Mouse (Mus musculus): Measurements from ENCODE around the gene Gm37240. TPM values are rescaled to one million over a fixed set of nuclear protein-coding genes. Genes with fewer than 3 reads are reported as not detected.

Gene Gm37240
- polyA plus RNA-seq, 1 experiment from 2014 or later: 10.8 TPM

GRCm38 (mm10) chr3:85855043-85855442 lies 32.3 kb downstream of the Gm37240 start:
- POLR2A ChIA-PET: no interaction called here
- no peak for TF ChIP-seq CTCF (IDR thresholded peaks at IDR 0.05)

GRCm38 (mm10) chr3:85854143-85854542 lies 33.2 kb downstream of the Gm37240 start:
- CTCF ChIA-PET: interaction anchor here (1.4 kb wide), 1 partner anchor 22 kb away, joined by 3 read pairs; no protein-coding TSS in a partner anchor
- H3K27me3 ChIP-seq: no peaks in the 10 kb centered on the region
- ATAC-seq (no peak), DNase-seq (ENCODE audit: low read depth, low spot score) (no peak)
- POLR2A ChIA-PET: no interaction called here
- TF ChIP-seq CTCF (IDR thresholded peaks at IDR 0.05): no peak
- in situ Hi-C loops (cut with MboI; ENCODE audit: low pct_unique_long_range_greater_than_20kb): no loop called here

More at GRCm38 (mm10) chr3:85855043-85855442, 32.3 kb downstream of the Gm37240 start:
- ATAC-seq (no peak), DNase-seq (ENCODE audit: low read depth, low spot score) (no peak)
- in situ Hi-C loops (cut with MboI; ENCODE audit: low pct_unique_long_range_greater_than_20kb): no loop called here
- no peaks in the 10 kb centered on the region for H3K27me3 ChIP-seq
- CTCF ChIA-PET: interaction anchor here (1.1 to 4.4 kb wide), 3 partner anchors 9 to 24 kb away, joined by 3 to 20 read pairs (median 3); no protein-coding TSS in a partner anchor

- H3K27me3 ChIP-seq: no peaks in the 10 kb centered on the region
- DNase-seq (ENCODE audit: low read depth, low spot score) (no peak), ATAC-seq (no peak)
- ChIA-PET CTCF (no interaction called here), POLR2A (no interaction called here)
- no peak for TF ChIP-seq CTCF (IDR thresholded peaks at IDR 0.05)
- in situ Hi-C loops (cut with MboI; ENCODE audit: low pct_unique_long_range_greater_than_20kb): no loop called here
Observed at GRCm38 (mm10) chr3:85853715-85854114, 33.6 kb downstream of the Gm37240 start.

- ATAC-seq: no peak
Observed at GRCm38 (mm10) chr3:85850079-85850478, 37.2 kb downstream of the Gm37240 start.

GRCm38 (mm10) chr3:85846316-85846715 lies 41.0 kb downstream of the Gm37240 start:
- no peak for ATAC-seq
- in situ Hi-C loops (cut with MboI; ENCODE audit: low pct_unique_long_range_greater_than_20kb): no loop called here
- DNase-seq (ENCODE audit: low read depth, low spot score): peak; percentile 25
- ChIA-PET CTCF (interaction anchor here (1.2 to 3.2 kb wide), 6 partner anchors 11 to 39 kb away, joined by 3 to 20 read pairs (median 3); no protein-coding TSS in a partner anchor), POLR2A (interaction anchor here (0.6 kb wide), 1 partner anchor 36 kb away, joined by 4 read pairs; no protein-coding TSS in a partner anchor)
- H3K27me3 ChIP-seq: no peaks in the 10 kb centered on the region
- no peak for TF ChIP-seq CTCF (IDR thresholded peaks at IDR 0.05)

More at GRCm38 (mm10) chr3:85850079-85850478, 37.2 kb downstream of the Gm37240 start:
- TF ChIP-seq CTCF (IDR thresholded peaks at IDR 0.05): no peak
- in situ Hi-C loops (cut with MboI; ENCODE audit: low pct_unique_long_range_greater_than_20kb): no loop called here
- CTCF ChIA-PET: interaction anchor here (1.3 kb wide), 1 partner anchor 22 kb away, joined by 5 read pairs; no protein-coding TSS in a partner anchor
- H3K27me3 ChIP-seq: no peaks in the 10 kb centered on the region
- no peak for DNase-seq (ENCODE audit: low read depth, low spot score)
- POLR2A ChIA-PET: no interaction called here

GRCm38 (mm10) chr3:85845341-85845740 lies 42.0 kb downstream of the Gm37240 start:
- ChIA-PET POLR2A (no interaction called here), CTCF (interaction anchor here (1.2 to 3.2 kb wide), 5 partner anchors 12 to 40 kb away, joined by 3 to 20 read pairs (median 3); no protein-coding TSS in a partner anchor)
- DNase-seq (ENCODE audit: low read depth, low spot score) (no peak), ATAC-seq (no peak)
- H3K27me3 ChIP-seq: no peaks in the 10 kb centered on the region
- TF ChIP-seq CTCF (IDR thresholded peaks at IDR 0.05): no peak
- in situ Hi-C loops (cut with MboI; ENCODE audit: low pct_unique_long_range_greater_than_20kb): no loop called here

GRCm38 (mm10) chr3:85842881-85843218 lies 44.5 kb downstream of the Gm37240 start:
- TF ChIP-seq CTCF (IDR thresholded peaks at IDR 0.05): no peak
- ATAC-seq (no peak), DNase-seq (ENCODE audit: low read depth, low spot score) (no peak)
- ChIA-PET POLR2A (no interaction called here), CTCF (interaction anchor here (1.0 to 1.3 kb wide), 2 partner anchors 11 to 76 kb away, joined by 3 to 4 read pairs; no protein-coding TSS in a partner anchor)
- in situ Hi-C loops (cut with MboI; ENCODE audit: low pct_unique_long_range_greater_than_20kb): no loop called here
- no peaks in the 10 kb centered on the region for H3K27me3 ChIP-seq

- ChIA-PET POLR2A (no interaction called here), CTCF (interaction anchor here (1.0 to 1.3 kb wide), 4 partner anchors 10 to 75 kb away, joined by 3 to 4 read pairs (median 4); no protein-coding TSS in a partner anchor)
- H3K27me3 ChIP-seq: no peaks in the 10 kb centered on the region
- in situ Hi-C loops (cut with MboI; ENCODE audit: low pct_unique_long_range_greater_than_20kb): no loop called here
- no peak for TF ChIP-seq CTCF (IDR thresholded peaks at IDR 0.05)
- DNase-seq (ENCODE audit: low read depth, low spot score) (no peak), ATAC-seq (no peak)
Observed at GRCm38 (mm10) chr3:85842177-85842880, 45.0 kb downstream of the Gm37240 start.

- ATAC-seq (no peak), DNase-seq (ENCODE audit: low read depth, low spot score) (no peak)
- CTCF ChIA-PET: interaction anchor here (1.2 to 1.3 kb wide), 3 partner anchors 17 to 76 kb away, joined by 3 to 4 read pairs (median 3); no protein-coding TSS in a partner anchor
- TF ChIP-seq CTCF (IDR thresholded peaks at IDR 0.05): no peak
- in situ Hi-C loops (cut with MboI; ENCODE audit: low pct_unique_long_range_greater_than_20kb): no loop called here
- no peaks in the 10 kb centered on the region for H3K27me3 ChIP-seq
- POLR2A ChIA-PET: no interaction called here
Observed at GRCm38 (mm10) chr3:85841454-85842176, 45.7 kb downstream of the Gm37240 start.

GRCm38 (mm10) chr3:85833627-85834026 lies 53.7 kb downstream of the Gm37240 start:
- in situ Hi-C loops (cut with MboI; ENCODE audit: low pct_unique_long_range_greater_than_20kb): no loop called here
- ChIA-PET CTCF (interaction anchor here (0.9 to 1.5 kb wide), 5 partner anchors 12 to 140 kb away, joined by 3 to 5 read pairs (median 3); no protein-coding TSS in a partner anchor), POLR2A (interaction anchor here (0.6 to 1.1 kb wide), 2 partner anchors 57 to 823 kb away, joined by 3 to 5 read pairs; no protein-coding TSS in a partner anchor)
- peak; percentile 22 for TF ChIP-seq CTCF (IDR thresholded peaks at IDR 0.05)
- H3K27me3 ChIP-seq: no peaks in the 10 kb centered on the region
- ATAC-seq (no peak), DNase-seq (ENCODE audit: low read depth, low spot score) (no peak)

Data from Patski (cell line).